Mouse (Mus musculus): Measurements from ENCODE around the gene Dmxl2.

Dmxl2 gene

GRCm38 (mm10) chr9:54316363-54316762 lies 185.1 kb downstream of the Dmxl2 start:
- in situ Hi-C loops (cut with MboI, MseI) = no loop called here
